Mouse (Mus musculus) kidney, postnatal 36 days (tissue): ENCODE data around the gene Slc12a4.

Experiments
- DNase-seq, 2 experiments: peaks; one replicate each; pipeline ENCODE4 v3.0.0; 2021 to 2022; ENCODE audit warnings: mixed read lengths in 2 of 2

The Slc12a4 gene

GRCm38 (mm10) chr8:105966692-105967311 lies 905 bp upstream of the Slc12a4 start:
- DNase-seq, result no peak

- DNase-seq, result peak; percentile 36 to 69
Measured at GRCm38 (mm10) chr8:105965266-105965904, 512 bp downstream of the Slc12a4 start.

GRCm38 (mm10) chr8:105964506-105965265 lies 1.2 kb downstream of the Slc12a4 start:
- DNase-seq, result no peak

GRCm38 (mm10) chr8:105961536-105961935 lies 4.4 kb downstream of the Slc12a4 start:
- DNase-seq, result no peak

- no peak for DNase-seq
Measured at GRCm38 (mm10) chr8:105961101-105961500, 4.8 kb downstream of the Slc12a4 start.

- peak; percentile 88 to 90 for DNase-seq
Measured at GRCm38 (mm10) chr8:105959350-105959749, 6.5 kb downstream of the Slc12a4 start.

GRCm38 (mm10) chr8:105957813-105958212 lies 8.1 kb downstream of the Slc12a4 start:
- DNase-seq, result peak; percentile 69 to 82

- DNase-seq, result no peak
Measured at GRCm38 (mm10) chr8:105956556-105956955, 9.3 kb downstream of the Slc12a4 start.

- DNase-seq, result peak; percentile 37 to 52
Measured at GRCm38 (mm10) chr8:105951057-105951659, 14.7 kb downstream of the Slc12a4 start.

- peak in 1 of 2 experiments; percentile 65 for DNase-seq
Measured at GRCm38 (mm10) chr8:105949350-105949749, 16.5 kb downstream of the Slc12a4 start.

GRCm38 (mm10) chr8:105943321-105943739 lies 22.6 kb downstream of the Slc12a4 start, which contains the start of gene Lcat:
Gene Lcat (minus strand): TSS chr8:105943382.
- DNase-seq, result no peak

- no peak for DNase-seq
Measured at GRCm38 (mm10) chr8:105942542-105942941, 23.4 kb downstream of the Slc12a4 start.

GRCm38 (mm10) chr8:105942026-105942425 lies 23.9 kb downstream of the Slc12a4 start:
- DNase-seq, result no peak

- peak; percentile 33 to 64 for DNase-seq
Measured at GRCm38 (mm10) chr8:105938306-105938669, 27.6 kb downstream of the Slc12a4 start, which contains the start of gene Psmb10. Gene Psmb10 (minus strand): TSS chr8:105938444.

- DNase-seq, result peak; percentile 58 to 65
Measured at GRCm38 (mm10) chr8:105937496-105938305, 28.2 kb downstream of the Slc12a4 start.

- DNase-seq, result peak; percentile 95 to 96
Measured at GRCm38 (mm10) chr8:105936866-105937475, 28.9 kb downstream of the Slc12a4 start.

- DNase-seq, result no peak
Measured at GRCm38 (mm10) chr8:105935863-105936603, 29.9 kb downstream of the Slc12a4 start.

GRCm38 (mm10) chr8:105935105-105935504 lies 30.8 kb downstream of the Slc12a4 start:
- DNase-seq, result no peak

GRCm38 (mm10) chr8:105933762-105934161 lies 32.1 kb downstream of the Slc12a4 start, which contains the start of gene Ctrl:
Gene Ctrl (minus strand): TSS chr8:105933862.
- no peak for DNase-seq

GRCm38 (mm10) chr8:105932525-105932924 lies 33.4 kb downstream of the Slc12a4 start:
- no peak for DNase-seq

GRCm38 (mm10) chr8:105931271-105931670 lies 34.6 kb downstream of the Slc12a4 start:
- DNase-seq, result no peak
